In genomic region chr10:45473663-45474333, GRCm38 (mm10) we compare ENCODE assay signal across 8 mouse cellular contexts. TPM values are rescaled to one million over a fixed set of nuclear protein-coding genes. Genes with fewer than 3 reads are reported as not detected.
DNase-seq lines count a peak whose midpoint lies in the region; ATAC-seq and TF ChIP-seq lines count a peak whose summit lies in the region.

No protein-coding gene starts in this region.

- H3K4me1 ChIP-seq in forebrain, embryonic 10.5 days = peaks cover 52% of the 10 kb centered on the region
- peaks cover 17% of the 10 kb centered on the region for H3K4me1 ChIP-seq in forebrain, embryonic 15.5 days
- H3K4me1 ChIP-seq in ES-Bruce4 (ENCODE audit: control insufficient read depth, insufficient read depth, low read length) = no peaks in the 10 kb centered on the region
- H3K4me1 ChIP-seq in heart, embryonic 14.5 days (ENCODE audit: control insufficient read depth in 2 of 2, insufficient read depth in 2 of 2, low read length in 2 of 2) = peaks cover 0 to 12% of the 10 kb centered on the region in 2 experiments; a peak in 2 of 4 replicates
- H3K4me1 ChIP-seq in liver, embryonic 12.5 days = peaks cover 39% of the 10 kb centered on the region

- no peak for TF ChIP-seq CTCF in ES-Bruce4 (IDR thresholded peaks at IDR 0.05; ENCODE audit: low read depth, low read length)

- H3K36me3 ChIP-seq in forebrain, embryonic 10.5 days (replicated peaks) = peaks cover 7% of the 10 kb centered on the region
- no peaks in the 10 kb centered on the region for H3K36me3 ChIP-seq in forebrain, embryonic 15.5 days
- no peaks in the 10 kb centered on the region for H3K36me3 ChIP-seq in ES-Bruce4 (ENCODE audit: control insufficient read depth, insufficient read depth, low read length, poor library complexity, severe bottlenecking)
- no peaks in the 10 kb centered on the region for H3K36me3 ChIP-seq in heart, embryonic 14.5 days (ENCODE audit: control insufficient read depth, insufficient read depth, low read length)
- H3K36me3 ChIP-seq in liver, embryonic 12.5 days = no peaks in the 10 kb centered on the region

- TF ChIP-seq POLR2A in ES-Bruce4 (IDR thresholded peaks at IDR 0.05; ENCODE audit: insufficient read depth, low read length) = no peak

- WGBS in forebrain, embryonic 10.5 days = under 1% methylated on average over 21 of the region's 21 CpGs
- WGBS in forebrain, embryonic 15.5 days = 3% methylated on average over 21 of the region's 21 CpGs
- WGBS in heart, embryonic 14.5 days = under 1% methylated on average over 21 of the region's 21 CpGs
- under 1% methylated on average over 21 of the region's 21 CpGs for WGBS in liver, embryonic 12.5 days (ENCODE audit: insufficient replicate concordance)

- TF ChIP-seq EP300 in ES-Bruce4 (IDR thresholded peaks at IDR 0.05; ENCODE audit: insufficient read depth, low read depth, low read length) = no peak

- DNase-seq in forebrain, embryonic 10.5 days (ENCODE audit: extremely low spot score, low spot score) = peak; percentile 52
- DNase-seq in testis, postnatal 10 days (ENCODE audit: low spot score) = peak; percentile 41
- DNase-seq in cerebellum, adult 11 months = no peak
- DNase-seq in spleen, postnatal 36 days (ENCODE audit: low spot score in 2 of 2) = no peak

- no peaks in the 10 kb centered on the region for H3K9me3 ChIP-seq in forebrain, embryonic 10.5 days
- no peaks in the 10 kb centered on the region for H3K9me3 ChIP-seq in forebrain, embryonic 15.5 days
- H3K9me3 ChIP-seq in ES-Bruce4 (replicated peaks; ENCODE audit: control insufficient read depth, insufficient read depth, low read length, poor library complexity, severe bottlenecking) = no peaks in the 10 kb centered on the region
- no peaks in the 10 kb centered on the region for H3K9me3 ChIP-seq in heart, embryonic 14.5 days (ENCODE audit: control insufficient read depth, low read length)
- H3K9me3 ChIP-seq in liver, embryonic 12.5 days (replicated peaks) = no peaks in the 10 kb centered on the region

- H3K27ac ChIP-seq in forebrain, embryonic 10.5 days = peak overlapping the region; percentile 85
- H3K27ac ChIP-seq in forebrain, embryonic 15.5 days (replicated peaks) = no peak overlapping the region
- no peak overlapping the region for H3K27ac ChIP-seq in ES-Bruce4 (ENCODE audit: insufficient read depth, low read length)
- H3K27ac ChIP-seq in heart, embryonic 14.5 days (replicated peaks in 1 of 2; ENCODE audit: control insufficient read depth in 1 of 2, insufficient read depth in 1 of 2, low read depth in 2 of 2, low read length in 2 of 2) = no peak overlapping the region
- H3K27ac ChIP-seq in liver, embryonic 12.5 days = peak overlapping the region; percentile 58; the same call in 1 of the 2 replicates

- H3K27me3 ChIP-seq in forebrain, embryonic 10.5 days (ENCODE audit: poor library complexity, severe bottlenecking) = no peaks in the 10 kb centered on the region
- peaks cover 33% of the 10 kb centered on the region for H3K27me3 ChIP-seq in forebrain, embryonic 15.5 days
- H3K27me3 ChIP-seq in ES-Bruce4 (ENCODE audit: control insufficient read depth, insufficient read depth, low read length, poor library complexity, severe bottlenecking) = no peaks in the 10 kb centered on the region
- H3K27me3 ChIP-seq in heart, embryonic 14.5 days (ENCODE audit: control insufficient read depth, insufficient read depth, low read length) = no peaks in the 10 kb centered on the region
- no peaks in the 10 kb centered on the region for H3K27me3 ChIP-seq in liver, embryonic 12.5 days (replicated peaks)

- no peak overlapping the region; the same call in 1 of the 2 replicates for H3K4me2 ChIP-seq in forebrain, embryonic 15.5 days (replicated peaks)
- peak overlapping the region; percentile 71 for H3K4me2 ChIP-seq in heart, embryonic 14.5 days (ENCODE audit: low read length)
- H3K4me2 ChIP-seq in liver, embryonic 12.5 days = peak overlapping the region; percentile 81

- H3K4me3 ChIP-seq in forebrain, embryonic 10.5 days = peak overlapping the region; percentile 48
- H3K4me3 ChIP-seq in forebrain, embryonic 15.5 days = no peak overlapping the region
- peak overlapping the region; percentile 89 for H3K4me3 ChIP-seq in ES-Bruce4 (ENCODE audit: low read depth, low read length)
- H3K4me3 ChIP-seq in heart, embryonic 14.5 days (ENCODE audit: control insufficient read depth in 1 of 2, insufficient read depth in 1 of 2, low read depth in 1 of 2, low read length in 2 of 2) = peak overlapping the region; percentile 45 to 47
- peak overlapping the region; percentile 59 for H3K4me3 ChIP-seq in liver, embryonic 12.5 days

- H3K9ac ChIP-seq in forebrain, embryonic 15.5 days (replicated peaks) = no peak overlapping the region
- peak overlapping the region; percentile 70 for H3K9ac ChIP-seq in ES-Bruce4 (ENCODE audit: low read depth, poor library complexity, severe bottlenecking)
- H3K9ac ChIP-seq in heart, embryonic 14.5 days (ENCODE audit: low read length) = peak overlapping the region; percentile 67
- peak overlapping the region; percentile 71 for H3K9ac ChIP-seq in liver, embryonic 12.5 days

- no peak for ATAC-seq in forebrain, embryonic 15.5 days (replicated peaks)
- ATAC-seq in heart, embryonic 14.5 days (ENCODE audit: insufficient number of reproducible peaks, insufficient read depth, low FRiP score, low read depth) = no peak
- ATAC-seq in liver, embryonic 12.5 days = no peak

RNA-seq across cellular contexts. Expression of gene Lin28b, which starts 12.4 kb away (rescaled TPM):
- polyA plus RNA-seq in forebrain, embryonic 10.5 days (2016; fragmentation: Nextera tagmentation; extraction: Ambion mirVana) = 54.2 and 59.3 TPM in 2 replicates
- polyA plus RNA-seq in forebrain, embryonic 15.5 days (2015; fragmentation: Nextera tagmentation; extraction: Ambion mirVana) = 4.0 and 5.0 TPM in 2 replicates
- 24.1 and 26.8 TPM in 2 replicates for polyA plus RNA-seq in ES-Bruce4 (2011; ENCODE audit: insufficient read depth, insufficient read length, low read depth, missing spikeins)
- polyA plus RNA-seq in heart, embryonic 14.5 days (2014; fragmentation: Nextera tagmentation; extraction: Ambion mirVana) = 3.0 and 3.2 TPM in 2 replicates
- polyA plus RNA-seq in liver, embryonic 12.5 days (2016; fragmentation: Nextera tagmentation; extraction: Ambion mirVana) = 19.4 and 19.8 TPM in 2 replicates

Comparison
In these comparisons a context has a peak if more than half of its experiments do, and no peak if none do; other contexts are left out.
1. H3K27ac ChIP-seq: peak in forebrain, embryonic 10.5 days (single experiment) and liver, embryonic 12.5 days (single experiment); none in forebrain, embryonic 15.5 days (single experiment), ES-Bruce4 (single experiment) and heart, embryonic 14.5 days (0 of 2).
2. DNase-seq: peak in forebrain, embryonic 10.5 days (single experiment) and testis, postnatal 10 days (single experiment); none in cerebellum, adult 11 months (single experiment) and spleen, postnatal 36 days (0 of 2).